11 mouse cellular contexts compared by ENCODE assay signal in the genomic region with DNA sequence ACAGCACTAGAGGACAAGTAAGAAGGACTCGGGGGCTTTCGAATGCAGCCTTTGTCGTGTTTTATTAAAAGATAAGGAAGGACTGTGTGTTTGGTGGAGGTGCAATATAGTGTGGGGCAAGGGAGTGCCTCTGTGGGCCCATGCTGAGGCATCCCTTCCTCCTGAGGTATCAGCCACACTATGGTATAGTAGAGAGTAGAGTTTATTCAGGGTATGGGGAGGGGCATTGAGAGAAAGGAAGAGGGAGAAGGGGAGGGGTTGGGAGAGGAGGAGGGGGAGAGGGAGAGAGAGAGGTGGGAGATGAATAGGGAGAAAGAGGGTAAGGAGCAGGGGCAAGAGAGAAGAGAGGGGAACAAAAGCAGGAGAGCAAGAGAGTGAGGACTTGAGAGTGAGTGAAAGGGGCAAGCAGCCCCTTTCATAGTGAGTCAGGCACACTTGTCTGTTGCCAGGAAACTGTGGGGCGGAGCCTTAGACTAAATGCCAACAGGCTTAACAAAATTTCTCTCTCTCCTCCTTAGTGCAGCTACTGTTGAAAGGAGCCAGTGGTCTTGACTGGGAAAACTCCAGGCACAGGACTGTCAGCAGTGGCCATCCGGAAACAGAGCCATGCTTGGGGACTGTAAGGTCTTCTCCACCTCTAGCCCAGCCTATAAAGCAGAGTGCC.
DNase-seq lines count a peak whose midpoint lies in the region; ATAC-seq and TF ChIP-seq lines count a peak whose summit lies in the region.
"Had no signal": no experiment of that assay in that cellular context is flagged by ENCODE, and none has a peak within 500 bp of the region (broad histone marks: within the 10 kb centered on the region; RNA-seq: fewer than 3 reads in every experiment).

No protein-coding gene starts in this region.

- H3K9me3 ChIP-seq in heart, embryonic 13.5 days, result no peaks in the 10 kb centered on the region
- no peaks in the 10 kb centered on the region for H3K9me3 ChIP-seq in forebrain, embryonic 16.5 days (ENCODE audit: control insufficient read depth, low read length)
- no peaks in the 10 kb centered on the region for H3K9me3 ChIP-seq in midbrain, embryonic 13.5 days
- H3K9me3 ChIP-seq: embryonic facial prominence, embryonic 15.5 days had no signal

- 45% methylated on average over 5 of the region's 5 CpGs for WGBS in heart, embryonic 13.5 days
- WGBS in heart, adult 2 months, result 59% methylated on average over 5 of the region's 5 CpGs
- WGBS in forebrain, embryonic 16.5 days, result 25% methylated on average over 5 of the region's 5 CpGs
- WGBS in midbrain, embryonic 13.5 days, result 41% methylated on average over 5 of the region's 5 CpGs

- H3K79me2 ChIP-seq in heart, adult 2 months (replicated peaks; ENCODE audit: control insufficient read depth, insufficient read depth, low read length), result no peaks in the 10 kb centered on the region

- H3K4me3 ChIP-seq in heart, embryonic 13.5 days, result no peak overlapping the region
- no peak overlapping the region for H3K4me3 ChIP-seq in heart, adult 2 months
- no peak overlapping the region for H3K4me3 ChIP-seq in forebrain, embryonic 16.5 days (replicated peaks; ENCODE audit: low read length)
- H3K4me3 ChIP-seq in midbrain, embryonic 13.5 days (replicated peaks), result no peak overlapping the region
- H3K4me3 ChIP-seq: embryonic facial prominence, embryonic 15.5 days had no signal

- no peaks in the 10 kb centered on the region for H3K27me3 ChIP-seq in heart, embryonic 13.5 days (replicated peaks)
- H3K27me3 ChIP-seq in heart, adult 2 months (ENCODE audit: control insufficient read depth, insufficient read depth, low read length), result no peaks in the 10 kb centered on the region
- H3K27me3 ChIP-seq in forebrain, embryonic 16.5 days (replicated peaks; ENCODE audit: control insufficient read depth, insufficient read depth, low read length), result no peaks in the 10 kb centered on the region
- H3K27me3 ChIP-seq in midbrain, embryonic 13.5 days, result no peaks in the 10 kb centered on the region
- H3K27me3 ChIP-seq: embryonic facial prominence, embryonic 15.5 days had no signal

- peaks cover 31% of the 10 kb centered on the region for H3K4me1 ChIP-seq in heart, embryonic 13.5 days
- peaks cover 5% of the 10 kb centered on the region for H3K4me1 ChIP-seq in heart, adult 2 months (ENCODE audit: control insufficient read depth, insufficient read depth, low read length)
- peaks cover 13% of the 10 kb centered on the region for H3K4me1 ChIP-seq in forebrain, embryonic 16.5 days (replicated peaks; ENCODE audit: control insufficient read depth, insufficient read depth, low read length)
- peaks cover 20% of the 10 kb centered on the region for H3K4me1 ChIP-seq in midbrain, embryonic 13.5 days (replicated peaks)

- H3K36me3 ChIP-seq in heart, embryonic 13.5 days, result no peaks in the 10 kb centered on the region
- H3K36me3 ChIP-seq in heart, adult 2 months (ENCODE audit: control insufficient read depth, insufficient read depth, low read length), result peaks cover 4% of the 10 kb centered on the region
- H3K36me3 ChIP-seq in forebrain, embryonic 16.5 days (ENCODE audit: control insufficient read depth, insufficient read depth), result no peaks in the 10 kb centered on the region
- H3K36me3 ChIP-seq in midbrain, embryonic 13.5 days, result no peaks in the 10 kb centered on the region
- H3K36me3 ChIP-seq: embryonic facial prominence, embryonic 15.5 days had no signal

- H3K27ac ChIP-seq in heart, embryonic 13.5 days (replicated peaks), result peak overlapping the region; percentile 58
- no peak overlapping the region for H3K27ac ChIP-seq in heart, adult 2 months
- H3K27ac ChIP-seq in forebrain, embryonic 16.5 days (ENCODE audit: low read length), result peak overlapping the region; percentile 61
- peak overlapping the region; percentile 35 for H3K27ac ChIP-seq in midbrain, embryonic 13.5 days
- H3K27ac ChIP-seq: embryonic facial prominence, embryonic 15.5 days had no signal

- DNase-seq in heart, adult 2 months, result no peak
- DNase-seq in brain, adult 2 months (ENCODE audit: low read depth, low spot score), result peak; percentile 29
- no peak for DNase-seq in layer of hippocampus, postnatal 25 days (ENCODE audit: extremely low spot score in 1 of 2, low spot score in 1 of 2)
- DNase-seq in frontal cortex, postnatal 25 days (ENCODE audit: low spot score in 2 of 2), result no peak
- DNase-seq in MN1 (ENCODE audit: low spot score), result no peak
- DNase-seq: kidney, adult 18-20 months had no signal

- TF ChIP-seq CTCF in heart, adult 2 months (IDR thresholded peaks at IDR 0.05), result no peak

- TF ChIP-seq EP300 in heart, adult 2 months (IDR thresholded peaks at IDR 0.05; ENCODE audit: insufficient read depth, low read depth, low read length), result no peak

- H3K9ac ChIP-seq in heart, embryonic 13.5 days, result no peak overlapping the region
- no peak overlapping the region for H3K9ac ChIP-seq in heart, adult 2 months (ENCODE audit: low read depth, low read length)
- H3K9ac ChIP-seq in forebrain, embryonic 16.5 days (replicated peaks; ENCODE audit: low read depth, low read length), result no peak overlapping the region
- no peak overlapping the region for H3K9ac ChIP-seq in midbrain, embryonic 13.5 days (replicated peaks)
- H3K9ac ChIP-seq: embryonic facial prominence, embryonic 15.5 days had no signal

- intact Hi-C loops in heart, adult 2 months (cut with DNase I), result loop anchor here (5.0 kb wide), 1 partner anchor 145 kb away; a partner anchor contains a TSS

- no peak for ATAC-seq in heart, embryonic 13.5 days (ENCODE audit: extremely low read depth, insufficient number of reproducible peaks, low FRiP score, low TSS enrichment)
- peak; percentile 94 for ATAC-seq in forebrain, embryonic 16.5 days
- ATAC-seq in midbrain, embryonic 13.5 days, result peak; percentile 95
- ATAC-seq: activated CD4-positive, CD25-positive, alpha-beta regulatory T cell, adult 4 months had no signal

- no peak for TF ChIP-seq POLR2A in heart, adult 2 months (IDR thresholded peaks at IDR 0.05; ENCODE audit: insufficient read depth, low read depth, low read length)

- H3K4me2 ChIP-seq in heart, embryonic 13.5 days, result peak overlapping the region; percentile 3; the same call in 1 of the 2 replicates
- no peak overlapping the region for H3K4me2 ChIP-seq in forebrain, embryonic 16.5 days (ENCODE audit: low read length)
- peak overlapping the region; percentile 7; the same call in 1 of the 2 replicates for H3K4me2 ChIP-seq in midbrain, embryonic 13.5 days (replicated peaks)
- H3K4me2 ChIP-seq: embryonic facial prominence, embryonic 15.5 days had no signal
